Mouse (Mus musculus) intestine, embryonic 15.5 days (tissue): ENCODE data around the gene Atrnl1. TPM values are rescaled to one million over a fixed set of nuclear protein-coding genes. Genes with fewer than 3 reads are reported as not detected.

Source experiments
- ATAC-seq: fragments of 200-750 bp; cut with Nextera tagmentation; 2 replicates; pipeline ENCODE4 v1.8.0; 2017; ENCODE audit warnings: moderate TSS enrichment, moderate library complexity
- H3K27ac ChIP-seq: fragments of 300-500 bp; sonication (generic); 2 replicates; pipeline ENCODE4 v1.5.1; 2015; ENCODE audit warnings: mild to moderate bottlenecking, inconsistent platforms
- H3K27me3 ChIP-seq: fragments of 300-500 bp; sonication (generic); replicated peaks from 2 replicates; pipeline ENCODE4 v1.6.1; 2015; ENCODE audit warnings: inconsistent platforms
- H3K36me3 ChIP-seq: fragments of 300-500 bp; sonication (generic); 2 replicates; pipeline ENCODE4 v1.6.1; 2015; ENCODE audit warnings: inconsistent platforms
- H3K4me1 ChIP-seq: fragments of 300-500 bp; sonication (generic); replicated peaks from 2 replicates; pipeline ENCODE4 v1.6.1; 2015; ENCODE audit warnings: inconsistent platforms
- H3K4me2 ChIP-seq: fragments of 300-500 bp; sonication (generic); replicated peaks from 2 replicates; pipeline ENCODE4 v1.6.1; 2015; ENCODE audit warnings: mild to moderate bottlenecking, inconsistent platforms
- H3K4me3 ChIP-seq: fragments of 300-500 bp; sonication (generic); replicated peaks from 2 replicates; pipeline ENCODE4 v1.5.1; 2015; ENCODE audit warnings: inconsistent platforms
- H3K9ac ChIP-seq: fragments of 300-500 bp; sonication (generic); 2 replicates; pipeline ENCODE4 v1.6.1; 2015; ENCODE audit warnings: inconsistent platforms
- H3K9me3 ChIP-seq: fragments of 300-500 bp; sonication (generic); 2 replicates; pipeline ENCODE4 v1.6.1; 2016; ENCODE audit warnings: inconsistent platforms
- WGBS: fragments of 180-500 bp; shearing (Covaris S2); methylation state at CpG from one replicate; pipeline ENCODE4 v1.1.7; 2015; 5-methylcytosine and 5-hydroxymethylcytosine counted together
- polyA plus RNA-seq: library from polyadenylated mRNA; unstranded; fragments of >200 nt; fragmentation: Nextera tagmentation; extraction: Ambion mirVana; gene quantifications from 2 replicates; pipeline ENCODE4 v1.2.1, GENCODE M21; 2015

The Atrnl1 gene
- polyA plus RNA-seq, 1 experiment from 2014 or later: 4.6 TPM

GRCm38 (mm10) chr19:58015741-58016140 lies 404.9 kb downstream of the Atrnl1 start:
- no peak overlapping the region for H3K27ac ChIP-seq
- no peaks in the 10 kb centered on the region for H3K9me3 ChIP-seq
- H3K4me3 ChIP-seq: no peak overlapping the region
- no peak overlapping the region for H3K4me2 ChIP-seq
- 89% methylated on average over 6 of the region's 6 CpGs for WGBS
- no peaks in the 10 kb centered on the region for H3K36me3 ChIP-seq
- no peaks in the 10 kb centered on the region for H3K27me3 ChIP-seq
- no peak overlapping the region for H3K9ac ChIP-seq
- no peak for ATAC-seq
- no peaks in the 10 kb centered on the region for H3K4me1 ChIP-seq

- Histone ChIP-seq H3K27ac (no peak overlapping the region), H3K9me3 (no peaks in the 10 kb centered on the region), H3K4me1 (no peaks in the 10 kb centered on the region), H3K27me3 (no peaks in the 10 kb centered on the region), H3K9ac (no peak overlapping the region), H3K4me3 (no peak overlapping the region), H3K36me3 (no peaks in the 10 kb centered on the region), H3K4me2 (no peak overlapping the region)
- ATAC-seq: no peak
- 83% methylated on average over 9 of the region's 9 CpGs for WGBS
Measured at GRCm38 (mm10) chr19:58016561-58017453, 406.0 kb downstream of the Atrnl1 start.

- Histone ChIP-seq H3K27ac (no peak overlapping the region), H3K27me3 (no peaks in the 10 kb centered on the region), H3K4me1 (no peaks in the 10 kb centered on the region), H3K4me2 (no peak overlapping the region), H3K4me3 (no peak overlapping the region), H3K36me3 (no peaks in the 10 kb centered on the region), H3K9me3 (no peaks in the 10 kb centered on the region), H3K9ac (no peak overlapping the region)
- ATAC-seq: no peak
- 81% methylated on average over 3 of the region's 3 CpGs for WGBS
Measured at GRCm38 (mm10) chr19:58017468-58017867, 406.6 kb downstream of the Atrnl1 start.

- ATAC-seq: no peak
- Histone ChIP-seq H3K4me3 (no peak overlapping the region), H3K9ac (no peak overlapping the region), H3K9me3 (no peaks in the 10 kb centered on the region), H3K27me3 (no peaks in the 10 kb centered on the region), H3K36me3 (no peaks in the 10 kb centered on the region), H3K27ac (no peak overlapping the region), H3K4me2 (no peak overlapping the region), H3K4me1 (no peaks in the 10 kb centered on the region)
- WGBS: 75% methylated on average over 5 of the region's 5 CpGs
Measured at GRCm38 (mm10) chr19:58018698-58019097, 407.9 kb downstream of the Atrnl1 start.

GRCm38 (mm10) chr19:58021514-58022284 lies 410.9 kb downstream of the Atrnl1 start:
- Histone ChIP-seq H3K27me3 (no peaks in the 10 kb centered on the region), H3K9me3 (no peaks in the 10 kb centered on the region), H3K4me3 (no peak overlapping the region), H3K36me3 (no peaks in the 10 kb centered on the region), H3K4me2 (no peak overlapping the region), H3K9ac (no peak overlapping the region), H3K4me1 (no peaks in the 10 kb centered on the region), H3K27ac (no peak overlapping the region)
- 92% methylated on average over 8 of the region's 8 CpGs for WGBS
- no peak for ATAC-seq

- no peak for ATAC-seq
- no peaks in the 10 kb centered on the region for H3K4me1 ChIP-seq
- no peaks in the 10 kb centered on the region for H3K36me3 ChIP-seq
- H3K9ac ChIP-seq: no peak overlapping the region
- H3K27ac ChIP-seq: no peak overlapping the region
- no peaks in the 10 kb centered on the region for H3K27me3 ChIP-seq
- H3K4me3 ChIP-seq: no peak overlapping the region
- H3K9me3 ChIP-seq: no peaks in the 10 kb centered on the region
- H3K4me2 ChIP-seq: no peak overlapping the region
- WGBS: 83% methylated on average over 14 of the region's 14 CpGs
Measured at GRCm38 (mm10) chr19:58023216-58023825, 412.5 kb downstream of the Atrnl1 start.

- Histone ChIP-seq H3K27ac (no peak overlapping the region), H3K4me1 (no peaks in the 10 kb centered on the region), H3K9me3 (no peaks in the 10 kb centered on the region), H3K9ac (no peak overlapping the region), H3K4me3 (no peak overlapping the region), H3K4me2 (no peak overlapping the region), H3K36me3 (no peaks in the 10 kb centered on the region), H3K27me3 (no peaks in the 10 kb centered on the region)
- no peak for ATAC-seq
- 85% methylated on average over 2 of the region's 2 CpGs for WGBS
Measured at GRCm38 (mm10) chr19:58025053-58025452, 414.2 kb downstream of the Atrnl1 start.

- ATAC-seq: no peak
Measured at GRCm38 (mm10) chr19:58029661-58030060, 418.8 kb downstream of the Atrnl1 start.

GRCm38 (mm10) chr19:58033241-58033640 lies 422.4 kb downstream of the Atrnl1 start:
- Histone ChIP-seq H3K4me3 (no peak overlapping the region), H3K4me1 (no peaks in the 10 kb centered on the region), H3K9ac (no peak overlapping the region), H3K27me3 (no peaks in the 10 kb centered on the region), H3K27ac (no peak overlapping the region), H3K9me3 (no peaks in the 10 kb centered on the region), H3K4me2 (no peak overlapping the region), H3K36me3 (no peaks in the 10 kb centered on the region)
- ATAC-seq: no peak
- WGBS: 84% methylated on average over 5 of the region's 5 CpGs

More at GRCm38 (mm10) chr19:58029661-58030060, 418.8 kb downstream of the Atrnl1 start:
- Histone ChIP-seq H3K4me1 (no peaks in the 10 kb centered on the region), H3K4me3 (no peak overlapping the region), H3K36me3 (no peaks in the 10 kb centered on the region), H3K27me3 (no peaks in the 10 kb centered on the region), H3K27ac (no peak overlapping the region), H3K9me3 (no peaks in the 10 kb centered on the region), H3K4me2 (no peak overlapping the region), H3K9ac (no peak overlapping the region)
- WGBS: 82% methylated on average over 2 of the region's 2 CpGs

- no peak overlapping the region for H3K4me3 ChIP-seq
- no peak overlapping the region for H3K4me2 ChIP-seq
- WGBS: 86% methylated on average over 3 of the region's 3 CpGs
- no peaks in the 10 kb centered on the region for H3K27me3 ChIP-seq
- no peaks in the 10 kb centered on the region for H3K4me1 ChIP-seq
- H3K27ac ChIP-seq: no peak overlapping the region
- H3K9ac ChIP-seq: no peak overlapping the region
- H3K9me3 ChIP-seq: no peaks in the 10 kb centered on the region
- no peaks in the 10 kb centered on the region for H3K36me3 ChIP-seq
- ATAC-seq: no peak
Measured at GRCm38 (mm10) chr19:58036166-58036565, 425.3 kb downstream of the Atrnl1 start.

- Histone ChIP-seq H3K9me3 (no peaks in the 10 kb centered on the region), H3K27me3 (no peaks in the 10 kb centered on the region), H3K4me1 (no peaks in the 10 kb centered on the region), H3K4me2 (no peak overlapping the region), H3K36me3 (no peaks in the 10 kb centered on the region), H3K27ac (no peak overlapping the region), H3K9ac (no peak overlapping the region), H3K4me3 (no peak overlapping the region)
- no peak for ATAC-seq
- WGBS: 81% methylated on average over 8 of the region's 8 CpGs
Measured at GRCm38 (mm10) chr19:58043120-58043519, 432.3 kb downstream of the Atrnl1 start.

GRCm38 (mm10) chr19:58043550-58043949 lies 432.7 kb downstream of the Atrnl1 start:
- 67% methylated on average over 4 of the region's 4 CpGs for WGBS
- Histone ChIP-seq H3K27me3 (no peaks in the 10 kb centered on the region), H3K27ac (no peak overlapping the region), H3K36me3 (no peaks in the 10 kb centered on the region), H3K4me2 (no peak overlapping the region), H3K4me3 (no peak overlapping the region), H3K9ac (no peak overlapping the region), H3K9me3 (no peaks in the 10 kb centered on the region), H3K4me1 (no peaks in the 10 kb centered on the region)
- no peak for ATAC-seq
